9 mouse cellular contexts compared by ENCODE assay signal in the genomic region with DNA sequence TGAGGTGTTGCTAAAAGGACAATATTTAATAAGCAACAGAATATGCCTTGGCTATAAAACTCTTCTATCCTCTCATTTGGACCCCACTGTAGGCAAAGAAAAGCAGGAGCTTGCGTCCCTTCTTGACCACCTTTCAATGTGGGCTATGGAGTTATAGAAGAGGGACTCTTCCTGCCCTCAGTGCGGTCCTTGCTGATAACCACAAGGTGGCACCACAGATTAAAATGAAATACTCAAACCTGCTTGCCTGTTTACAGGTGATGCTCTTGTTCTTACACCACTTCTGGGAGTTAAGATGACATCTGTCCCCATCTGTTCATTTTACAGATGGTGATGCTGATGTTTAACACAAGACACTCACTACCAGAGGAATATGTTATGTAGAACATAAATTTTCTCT.
DNase-seq lines count a peak whose midpoint lies in the region; ATAC-seq and TF ChIP-seq lines count a peak whose summit lies in the region.
"Had no signal": no experiment of that assay in that cellular context is flagged by ENCODE, and none has a peak within 500 bp of the region (broad histone marks: within the 10 kb centered on the region; RNA-seq: fewer than 3 reads in every experiment).

No protein-coding gene starts in this region.

- H3K27me3 ChIP-seq in forebrain, embryonic 14.5 days (replicated peaks; ENCODE audit: control insufficient read depth, insufficient read depth, low read length) = no peaks in the 10 kb centered on the region
- no peaks in the 10 kb centered on the region for H3K27me3 ChIP-seq in forebrain, embryonic 11.5 days (ENCODE audit: control insufficient read depth, insufficient read depth, low read length)
- H3K27me3 ChIP-seq: liver, embryonic 15.5 days had no signal

- no peak for TF ChIP-seq POLR2A in lung, adult 2 months (IDR thresholded peaks at IDR 0.05; ENCODE audit: borderline replicate concordance, extremely low read depth, low read depth, low read length)

- H3K9me3 ChIP-seq in forebrain, embryonic 14.5 days (replicated peaks; ENCODE audit: control insufficient read depth, low read length) = no peaks in the 10 kb centered on the region
- H3K9me3 ChIP-seq in forebrain, embryonic 11.5 days (ENCODE audit: control insufficient read depth, low read length) = no peaks in the 10 kb centered on the region
- H3K9me3 ChIP-seq: liver, embryonic 15.5 days had no signal

- no peak overlapping the region for H3K4me3 ChIP-seq in forebrain, embryonic 14.5 days (ENCODE audit: low read depth, low read length)
- H3K4me3 ChIP-seq in forebrain, embryonic 11.5 days (ENCODE audit: low read depth, low read length) = no peak overlapping the region
- no peak overlapping the region for H3K4me3 ChIP-seq in lung, adult 2 months (replicated peaks; ENCODE audit: extremely low read depth, low read depth, low read length)
- H3K4me3 ChIP-seq: liver, embryonic 15.5 days had no signal

- no peak overlapping the region for H3K9ac ChIP-seq in forebrain, embryonic 14.5 days (ENCODE audit: low read length)
- H3K9ac ChIP-seq in forebrain, embryonic 11.5 days (ENCODE audit: low read length) = no peak overlapping the region
- H3K9ac ChIP-seq: liver, embryonic 15.5 days had no signal

- peak; percentile 25 for DNase-seq in forebrain, embryonic 14.5 days (ENCODE audit: low spot score)
- DNase-seq in forebrain, embryonic 11.5 days (ENCODE audit: low spot score) = no peak
- no peak for DNase-seq in lung, adult 2 months
- DNase-seq in lung, adult 18-20 months = no peak
- DNase-seq in cerebellum, postnatal 36 days = peak; percentile 5 to 21
- peak; percentile 8 for DNase-seq in lung, postnatal 14 days
- DNase-seq in urinary bladder, postnatal 14 days (ENCODE audit: low spot score) = no peak

- H3K36me3 ChIP-seq in forebrain, embryonic 14.5 days (ENCODE audit: control insufficient read depth, insufficient read depth, low read length) = no peaks in the 10 kb centered on the region
- H3K36me3 ChIP-seq in forebrain, embryonic 11.5 days (ENCODE audit: control insufficient read depth, insufficient read depth, low read length) = no peaks in the 10 kb centered on the region
- H3K36me3 ChIP-seq: liver, embryonic 15.5 days had no signal

- H3K4me1 ChIP-seq in forebrain, embryonic 14.5 days (ENCODE audit: control insufficient read depth, insufficient read depth, low read length) = no peaks in the 10 kb centered on the region
- H3K4me1 ChIP-seq in forebrain, embryonic 11.5 days (replicated peaks; ENCODE audit: control insufficient read depth, insufficient read depth, low read length) = no peaks in the 10 kb centered on the region
- no peaks in the 10 kb centered on the region for H3K4me1 ChIP-seq in lung, adult 2 months (ENCODE audit: control insufficient read depth, insufficient read depth, low read length)
- H3K4me1 ChIP-seq: liver, embryonic 15.5 days had no signal

- 0 out of 2 replicates have a peak, but pooled peaks have one; percentile 42 for ATAC-seq in forebrain, embryonic 14.5 days
- no peak; the same call in 1 of the 2 replicates for ATAC-seq in forebrain, embryonic 11.5 days (replicated peaks; ENCODE audit: low FRiP score)
- ATAC-seq in monocyte, adult 5-6 weeks (replicated peaks; ENCODE audit: insufficient number of reproducible peaks, low FRiP score, low TSS enrichment, poor library complexity, severe bottlenecking) = no peak

- H3K27ac ChIP-seq in forebrain, embryonic 14.5 days (ENCODE audit: low read depth, low read length) = no peak overlapping the region
- no peak overlapping the region for H3K27ac ChIP-seq in forebrain, embryonic 11.5 days (ENCODE audit: low read depth, low read length)
- H3K27ac ChIP-seq: liver, embryonic 15.5 days had no signal

- H3K4me2 ChIP-seq in forebrain, embryonic 14.5 days (ENCODE audit: low read length) = no peak overlapping the region
- no peak overlapping the region for H3K4me2 ChIP-seq in forebrain, embryonic 11.5 days (ENCODE audit: low read depth, low read length, severe bottlenecking)
- H3K4me2 ChIP-seq: liver, embryonic 15.5 days had no signal

- 0 out of 2 replicates have a peak, but pooled peaks have one; percentile 13 for TF ChIP-seq CTCF in lung, adult 2 months (IDR thresholded peaks at IDR 0.05; ENCODE audit: insufficient read depth, low read length)

- WGBS in forebrain, embryonic 14.5 days = 49% methylated on average over 2 of the region's 2 CpGs
- 39% methylated on average over 2 of the region's 2 CpGs for WGBS in forebrain, embryonic 11.5 days
- WGBS in lung, adult 2 months = 43% methylated on average over 2 of the region's 2 CpGs

Comparison
In these comparisons a context has a peak if more than half of its experiments do, and no peak if none do; other contexts are left out.
1. DNase-seq: peak in forebrain, embryonic 14.5 days (single experiment), cerebellum, postnatal 36 days (2 of 2) and lung, postnatal 14 days (single experiment); none in forebrain, embryonic 11.5 days (single experiment), lung, adult 2 months (single experiment), lung, adult 18-20 months (0 of 2) and urinary bladder, postnatal 14 days (single experiment).